Mouse (Mus musculus): Measurements from ENCODE around the gene Gfpt2.
"Not testable (repeated sequence)": the region's sequence is repeated elsewhere in the genome, so short reads cannot be mapped to it uniquely, and the experiment has no call there.

Gene Gfpt2

DNA sequence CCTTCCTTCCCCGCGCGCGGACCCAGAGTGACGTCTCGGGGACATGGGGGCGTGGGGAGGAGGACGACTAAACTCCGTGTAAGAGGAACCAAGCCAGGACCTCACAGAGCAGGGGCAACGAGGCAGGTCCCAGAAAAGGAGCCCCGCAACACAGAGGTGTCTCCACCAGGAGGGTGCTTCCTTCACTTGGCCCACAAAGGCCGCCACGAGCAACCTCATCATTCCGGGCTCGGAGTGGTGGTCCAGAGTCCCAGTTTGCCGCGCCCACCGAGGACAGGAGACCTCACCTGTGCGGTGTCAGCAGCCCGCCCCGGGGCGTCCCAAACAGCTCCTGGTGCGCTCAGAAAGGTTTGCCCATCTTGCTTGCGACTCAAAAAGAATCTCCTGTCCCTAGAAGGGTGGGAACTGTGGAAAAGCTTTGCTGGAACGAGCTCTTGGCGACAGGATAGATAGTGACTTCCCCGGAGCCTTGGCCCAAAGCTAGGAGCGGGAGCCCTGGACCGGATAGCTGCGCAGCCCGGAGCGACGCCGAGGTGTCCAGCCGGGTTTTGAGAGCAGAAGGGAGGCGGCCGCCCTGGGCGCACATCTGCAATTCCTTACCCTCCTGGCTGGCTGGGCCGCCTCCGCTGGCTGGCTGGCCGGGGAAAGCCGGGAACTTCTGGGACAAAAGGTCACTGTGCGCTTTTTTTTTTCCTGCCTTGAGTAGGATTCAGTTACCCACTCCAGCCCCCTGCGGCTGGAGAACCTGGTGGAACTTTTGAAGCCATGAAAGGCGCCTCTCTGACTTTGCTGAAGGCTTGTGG lies 565 bp downstream of the Gfpt2 start:
- DNase-seq (ENCODE audit: low read depth, low spot score): no peak

GRCm38 (mm10) chr11:49798931-49799330 lies 5.0 kb downstream of the Gfpt2 start:
- no peak for DNase-seq (ENCODE audit: low read depth, low spot score)

DNA sequence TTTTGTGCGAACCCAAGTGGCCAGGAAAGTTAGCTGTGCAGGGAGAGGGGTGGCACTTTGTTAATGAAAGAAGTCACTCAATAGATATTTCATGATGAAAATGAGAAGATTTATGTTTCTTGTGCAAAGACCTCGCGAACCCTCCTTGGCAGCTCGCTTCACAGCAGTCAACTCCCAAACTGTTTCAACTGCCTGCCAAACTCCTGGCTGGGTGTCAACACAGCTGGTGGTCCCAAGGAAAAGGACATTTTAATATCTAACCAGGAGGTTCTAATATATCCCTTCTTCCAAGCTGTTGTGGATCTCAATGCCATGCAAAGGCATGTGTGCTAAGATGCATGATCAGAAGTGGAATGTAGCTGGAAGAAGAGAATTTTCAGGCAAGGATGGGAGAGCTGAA lies 7.5 kb downstream of the Gfpt2 start:
- DNase-seq (ENCODE audit: low read depth, low spot score): no peak

DNA sequence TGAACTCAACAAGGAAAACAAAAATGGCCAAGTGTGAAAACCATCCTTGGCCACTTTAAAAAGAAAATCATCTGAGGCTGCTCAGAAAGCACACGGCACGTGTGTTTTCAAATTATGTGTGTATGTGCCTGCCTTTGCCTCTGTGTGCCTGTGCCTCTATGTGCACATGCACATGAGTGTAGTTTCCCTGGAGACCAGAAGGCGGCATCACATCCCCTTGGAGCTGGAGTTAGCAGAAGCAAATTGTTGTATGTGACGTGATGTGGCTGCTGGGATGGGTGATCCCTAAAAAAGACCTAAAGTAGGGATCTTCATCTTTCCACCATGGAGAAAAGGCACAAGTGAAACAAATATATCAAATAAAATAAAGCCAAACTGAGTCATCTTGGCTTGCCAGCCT lies 9.8 kb downstream of the Gfpt2 start:
- DNase-seq (ENCODE audit: low read depth, low spot score): no peak

DNA sequence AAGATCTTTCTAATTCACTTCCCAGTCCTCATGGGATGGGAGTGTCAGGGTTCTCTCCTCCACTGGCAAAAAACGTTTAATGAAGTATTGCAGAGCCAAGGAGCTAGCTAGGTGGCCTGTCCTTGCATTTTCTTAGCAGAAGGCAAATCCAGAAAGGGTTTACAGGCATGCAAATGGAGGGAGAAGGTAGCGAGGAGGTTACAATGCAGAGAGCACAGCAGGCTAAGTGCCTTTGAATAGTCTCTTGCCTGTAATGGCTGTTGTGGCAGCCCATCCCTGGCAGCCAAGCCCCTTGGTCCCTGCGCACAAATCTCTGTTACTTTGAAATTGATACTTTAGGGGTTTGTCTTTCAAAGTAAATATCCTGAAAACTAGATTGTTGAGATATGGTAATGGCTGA lies 12.2 kb downstream of the Gfpt2 start:
- DNase-seq (ENCODE audit: low read depth, low spot score): no peak

- no peak for DNase-seq (ENCODE audit: low read depth, low spot score)
Observed at GRCm38 (mm10) chr11:49808946-49809345, 15.0 kb downstream of the Gfpt2 start.

DNA sequence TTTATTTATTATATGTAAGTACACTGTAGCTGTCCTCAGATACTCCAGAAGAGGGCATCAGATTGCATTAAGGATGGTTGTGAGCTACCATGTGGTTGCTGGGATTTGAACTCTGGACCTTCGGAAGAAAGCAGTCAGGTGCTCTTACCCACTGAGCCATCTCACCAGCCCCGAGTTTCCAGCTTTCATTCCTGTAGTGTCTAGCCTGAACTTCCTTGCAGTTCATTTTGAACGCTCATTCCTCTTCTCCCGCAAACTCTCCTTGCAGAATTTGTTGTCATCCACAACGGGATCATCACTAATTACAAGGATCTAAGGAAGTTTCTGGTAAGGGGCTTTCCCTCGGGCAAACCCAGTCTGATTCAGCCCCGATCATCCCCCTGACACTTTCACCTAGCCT lies 16.7 kb downstream of the Gfpt2 start:
- not testable (repeated sequence) for DNase-seq (ENCODE audit: low read depth, low spot score)

GRCm38 (mm10) chr11:49811099-49811541 lies 17.1 kb downstream of the Gfpt2 start:
- no peak for DNase-seq (ENCODE audit: low read depth, low spot score)

- no peak for DNase-seq (ENCODE audit: low read depth, low spot score)
Observed at GRCm38 (mm10) chr11:49811879-49812278, 17.9 kb downstream of the Gfpt2 start.

GRCm38 (mm10) chr11:49818869-49819566 lies 25.0 kb downstream of the Gfpt2 start:
- DNase-seq (ENCODE audit: low read depth, low spot score): peak; percentile 17

GRCm38 (mm10) chr11:49819676-49820075 lies 25.7 kb downstream of the Gfpt2 start:
- DNase-seq (ENCODE audit: low read depth, low spot score): no peak

DNA sequence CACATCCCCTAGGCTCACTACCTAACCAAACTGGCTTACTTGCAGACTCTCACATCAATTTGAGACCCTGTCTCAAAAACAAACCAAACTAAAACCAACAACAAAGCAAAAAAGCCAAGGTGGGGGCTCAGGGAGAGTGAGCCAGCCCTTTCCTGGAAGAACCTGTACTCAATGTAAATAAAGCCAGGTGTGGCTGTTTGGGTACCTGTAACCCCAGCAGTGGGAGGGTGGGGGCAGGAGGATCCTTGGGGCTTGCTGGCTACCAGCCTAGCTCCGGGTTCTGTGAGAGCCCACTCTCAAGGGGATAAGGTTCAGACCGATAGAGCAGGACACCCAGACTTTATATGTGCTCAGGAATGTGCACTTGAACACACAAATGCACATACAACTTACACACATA lies 26.9 kb downstream of the Gfpt2 start:
- no peak for DNase-seq (ENCODE audit: low read depth, low spot score)

- DNase-seq (ENCODE audit: low read depth, low spot score): no peak
Observed at GRCm38 (mm10) chr11:49821546-49821945, 27.6 kb downstream of the Gfpt2 start.

GRCm38 (mm10) chr11:49822337-49822736 lies 28.4 kb downstream of the Gfpt2 start:
- no peak for DNase-seq (ENCODE audit: low read depth, low spot score)

DNA sequence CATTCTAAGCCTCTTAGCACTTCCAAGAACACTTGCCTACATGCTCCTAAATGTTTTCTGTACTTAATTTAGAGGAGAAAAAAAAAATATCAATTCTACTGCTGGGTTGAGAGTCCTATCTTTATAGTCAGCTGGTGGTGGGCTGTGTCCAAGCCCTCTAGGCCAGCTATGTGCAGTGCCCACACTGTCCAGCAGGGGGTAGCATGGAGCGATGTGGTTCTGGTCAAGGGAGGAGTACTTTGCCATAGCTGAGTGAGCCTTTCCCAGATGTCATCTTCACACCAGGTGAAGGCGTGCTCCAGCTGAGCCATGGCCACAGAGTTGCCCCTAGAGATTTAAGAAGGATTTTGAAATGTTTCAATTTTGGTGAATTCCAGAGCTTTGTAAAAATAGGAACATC lies 30.9 kb downstream of the Gfpt2 start:
- peak; percentile 52 for DNase-seq (ENCODE audit: low read depth, low spot score)

DNA sequence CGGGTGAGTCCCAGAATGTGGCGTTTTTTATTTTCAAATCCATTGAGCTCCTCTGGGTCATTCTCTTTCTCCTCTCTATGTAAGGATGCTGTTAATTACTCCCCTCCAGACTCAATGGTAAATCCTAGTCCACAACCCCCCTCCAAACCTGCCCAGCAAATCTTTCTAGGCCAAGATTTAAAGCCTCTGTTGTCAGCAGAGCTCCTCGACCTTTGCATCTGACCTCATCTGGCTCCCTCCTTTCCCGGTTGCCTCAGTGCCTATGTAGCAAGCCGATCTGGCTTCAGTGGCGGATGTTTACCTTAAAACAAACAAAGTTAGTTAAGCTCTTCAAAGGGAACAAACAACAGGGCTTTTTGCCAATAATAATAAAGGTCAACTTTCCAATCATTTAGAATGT lies 33.3 kb downstream of the Gfpt2 start:
- DNase-seq (ENCODE audit: low read depth, low spot score): no peak

DNA sequence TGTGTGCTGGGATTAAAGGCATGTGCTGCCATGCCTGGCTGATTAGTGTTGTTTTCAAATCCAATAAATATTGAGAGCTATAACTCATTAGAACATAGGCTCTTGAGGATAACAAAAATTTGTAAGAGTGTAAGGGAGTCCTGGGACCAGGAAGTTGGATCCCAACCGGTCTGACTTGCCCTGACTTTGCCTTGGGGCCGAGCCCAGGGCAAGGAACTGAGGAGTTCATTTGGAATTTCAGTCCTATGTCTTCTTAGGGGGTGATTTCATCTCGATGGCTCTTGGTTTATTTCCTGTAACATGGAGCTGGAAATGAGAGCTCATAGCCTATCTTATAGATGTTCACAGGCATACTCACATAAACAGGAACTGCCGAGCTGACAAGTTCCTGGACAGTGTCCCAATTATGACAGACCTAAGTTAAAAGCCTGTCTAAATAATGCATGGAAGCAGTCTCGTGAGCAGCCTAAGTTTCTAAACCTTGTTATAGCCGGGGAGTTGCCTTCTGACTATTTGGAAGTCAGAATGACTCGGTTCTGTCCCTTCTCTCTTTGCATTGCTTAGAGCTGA lies 35.3 kb downstream of the Gfpt2 start:
- no peak for DNase-seq (ENCODE audit: low read depth, low spot score)

DNA sequence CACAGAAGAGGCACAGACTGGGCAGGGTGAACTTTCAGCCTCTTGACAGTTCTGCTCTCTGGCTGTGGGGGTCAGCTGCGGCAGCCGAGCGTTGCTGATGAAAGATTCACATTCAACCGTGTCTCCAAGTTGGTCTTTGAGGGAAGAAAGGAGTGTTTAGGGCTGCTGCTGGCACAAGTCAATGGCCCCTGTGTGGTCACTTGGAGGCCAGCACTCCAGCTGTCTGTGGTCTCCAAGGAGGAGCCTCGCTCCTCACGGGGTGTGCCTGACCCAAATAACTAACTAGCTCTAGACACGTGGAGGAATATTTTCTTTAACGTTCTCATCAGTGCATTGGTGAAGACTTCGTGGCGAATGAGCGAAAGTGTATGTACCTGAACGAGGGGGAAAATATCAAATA lies 38.0 kb downstream of the Gfpt2 start:
- no peak for DNase-seq (ENCODE audit: low read depth, low spot score)

DNA sequence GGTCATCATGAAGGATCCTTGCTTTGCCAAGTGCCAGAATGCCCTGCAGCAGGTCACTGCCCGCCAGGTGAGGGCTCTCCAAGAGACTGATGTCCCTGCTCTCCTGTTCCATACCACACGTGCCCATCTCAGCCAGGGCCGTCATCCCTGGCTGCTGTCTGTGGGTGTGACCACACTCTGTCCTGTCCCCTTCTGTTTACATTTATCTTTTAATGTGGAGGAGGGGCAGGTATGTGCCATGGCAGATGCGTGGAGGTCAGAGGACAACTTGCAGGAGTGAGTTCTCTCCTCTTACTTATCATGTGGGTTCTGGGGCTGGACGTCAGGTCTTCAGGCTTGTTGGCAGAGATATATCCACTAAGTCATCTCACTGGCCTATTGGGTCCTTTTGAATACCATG lies 39.0 kb downstream of the Gfpt2 start:
- DNase-seq (ENCODE audit: low read depth, low spot score): no peak

GRCm38 (mm10) chr11:49834248-49834647 lies 40.3 kb downstream of the Gfpt2 start:
- no peak for DNase-seq (ENCODE audit: low read depth, low spot score)

- DNase-seq (ENCODE audit: low read depth, low spot score): no peak
Observed at GRCm38 (mm10) chr11:49835257-49835956, 41.4 kb downstream of the Gfpt2 start.

DNA sequence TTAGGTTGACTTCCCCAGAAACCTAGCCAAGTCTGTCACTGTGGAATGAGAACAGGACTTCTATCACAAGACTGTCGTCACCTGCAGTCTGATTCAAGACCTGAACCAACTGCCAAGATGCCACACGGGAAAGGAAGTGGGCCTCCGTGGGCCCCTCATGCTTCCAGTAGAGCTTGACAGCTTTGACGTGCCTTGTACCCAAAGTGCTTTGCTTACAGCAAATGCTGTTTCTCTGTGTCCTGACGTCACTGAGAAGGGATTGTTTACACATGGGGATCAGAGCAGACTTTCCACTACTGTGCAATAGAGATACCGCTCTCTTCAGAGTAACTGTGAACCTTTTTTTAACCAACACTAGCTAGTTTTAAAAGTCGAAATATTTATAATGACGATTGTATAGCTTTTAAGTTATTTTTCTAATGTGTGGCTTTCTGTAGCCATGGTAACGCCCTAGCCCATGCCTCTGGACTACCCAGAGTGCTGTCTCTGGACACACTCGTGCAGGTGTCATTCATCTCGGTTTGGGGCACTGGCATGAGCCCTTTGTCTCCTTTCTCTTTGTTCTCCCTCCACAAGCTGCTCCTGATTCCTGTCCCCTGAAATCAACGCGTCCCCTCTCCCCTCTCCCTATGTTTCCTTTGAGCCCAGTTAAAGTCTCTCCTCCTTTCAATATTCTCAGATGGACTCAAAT lies 43.9 kb downstream of the Gfpt2 start:
- no peak for DNase-seq (ENCODE audit: low read depth, low spot score)

Data from A20 (cell line).